Mouse (Mus musculus) Patski (cell line): ENCODE results near the gene Agpat4. TPM values are rescaled to one million over a fixed set of nuclear protein-coding genes. Genes with fewer than 3 reads are reported as not detected.
A peak's percentile ranks its signal among the peaks of the same experiment; 100 is the strongest.

Experiments
- ATAC-seq: fragments of 100-300 bp; one replicate; pipeline ENCODE4 v1.8.0; 2021
- CTCF ChIA-PET: fragments of 350-600 bp; sonication (Branson Sonifier 250); formaldehyde crosslinking; loops from one replicate; lab custom pipeline; 2022; ENCODE audit warnings: inconsistent platforms; lab: Charles Lee
- POLR2A ChIA-PET: fragments of 350-600 bp; sonication (Branson Sonifier 250); formaldehyde crosslinking; loops from one replicate; lab custom pipeline; 2022; ENCODE audit warnings: antibody characterized with exemption, inconsistent platforms; lab: Charles Lee
- DNase-seq: peaks from one replicate; pipeline ENCODE4 v3.0.0-alpha.2; 2011; ENCODE audit warnings: low read depth, low spot score
- H3K27me3 ChIP-seq: fragments of 371-371 bp; one replicate; pipeline ENCODE4 v1.5.1; 2021
- CTCF ChIP-seq: fragments of 100-300 bp; IDR thresholded peaks from one replicate; pipeline ENCODE4 v1.5.1; 2021
- in situ Hi-C: fragments of 300-500 bp; cut with MboI; formaldehyde crosslinking; loops from 3 replicates; pipeline ENCODE4 v1.11.1; 2018; ENCODE audit warnings: low pct_unique_long_range_greater_than_20kb, mixed read lengths
- polyA plus RNA-seq: library from polyadenylated mRNA; unstranded; gene quantifications from one replicate; pipeline ENCODE4 v1.2.3, GENCODE M21; 2021

Agpat4 gene
- polyA plus RNA-seq, 1 experiment from 2014 or later, result 44.2 TPM

- ChIA-PET POLR2A (interaction anchor here (1.3 kb wide), 1 partner anchor 34 kb away, joined by 8 read pairs; no protein-coding TSS in a partner anchor), CTCF (interaction anchor here (1.0 to 3.2 kb wide), 4 partner anchors 9 to 140 kb away, joined by 3 to 9 read pairs (median 4); no protein-coding TSS in a partner anchor)
- TF ChIP-seq CTCF, result no peak
- H3K27me3 ChIP-seq, result no peaks in the 10 kb centered on the region
- ATAC-seq, result peak; percentile 58
- DNase-seq, result no peak
- in situ Hi-C loops, result no loop called here
Observed at GRCm38 (mm10) chr17:12231087-12231486, 112.6 kb downstream of the Agpat4 start.

- DNase-seq, result no peak
- CTCF ChIA-PET, result interaction anchor here (0.9 to 3.2 kb wide), 4 partner anchors 8 to 137 kb away, joined by 3 to 9 read pairs (median 4); no protein-coding TSS in a partner anchor
- no peak for TF ChIP-seq CTCF
- no peaks in the 10 kb centered on the region for H3K27me3 ChIP-seq
- ATAC-seq, result no peak
- POLR2A ChIA-PET, result interaction anchor here (1.3 kb wide), 1 partner anchor 33 kb away, joined by 8 read pairs; no protein-coding TSS in a partner anchor
- in situ Hi-C loops, result no loop called here
Observed at GRCm38 (mm10) chr17:12232724-12233123, 114.2 kb downstream of the Agpat4 start.

- H3K27me3 ChIP-seq, result no peaks in the 10 kb centered on the region
- ATAC-seq, result no peak
- ChIA-PET CTCF (interaction anchor here (1.3 to 3.8 kb wide), 2 partner anchors 9 to 15 kb away, joined by 3 to 9 read pairs; no protein-coding TSS in a partner anchor), POLR2A (no interaction called here)
- no peak for TF ChIP-seq CTCF
- in situ Hi-C loops, result no loop called here
- no peak for DNase-seq
Observed at GRCm38 (mm10) chr17:12240701-12241100, 122.2 kb downstream of the Agpat4 start.

GRCm38 (mm10) chr17:12249783-12250504 lies 131.4 kb downstream of the Agpat4 start:
- ATAC-seq (no peak), DNase-seq (no peak)
- POLR2A ChIA-PET, result no interaction called here

GRCm38 (mm10) chr17:12250581-12250980 lies 132.1 kb downstream of the Agpat4 start:
- ChIA-PET POLR2A (no interaction called here), CTCF (interaction anchor here (1.3 kb wide), 1 partner anchor 121 kb away, joined by 3 read pairs; no protein-coding TSS in a partner anchor)
- in situ Hi-C loops, result no loop called here
- DNase-seq (no peak), ATAC-seq (no peak)
- no peak for TF ChIP-seq CTCF
- no peaks in the 10 kb centered on the region for H3K27me3 ChIP-seq

More at GRCm38 (mm10) chr17:12249783-12250504, 131.4 kb downstream of the Agpat4 start:
- in situ Hi-C loops, result no loop called here
- CTCF ChIA-PET, result interaction anchor here (1.8 kb wide), 1 partner anchor 15 kb away, joined by 6 read pairs; no protein-coding TSS in a partner anchor
- no peak for TF ChIP-seq CTCF
- no peaks in the 10 kb centered on the region for H3K27me3 ChIP-seq

GRCm38 (mm10) chr17:12256142-12256541 lies 137.6 kb downstream of the Agpat4 start:
- DNase-seq, result no peak
- ChIA-PET POLR2A (no interaction called here), CTCF (no interaction called here)
- TF ChIP-seq CTCF, result no peak
- no peak for ATAC-seq
- H3K27me3 ChIP-seq, result no peaks in the 10 kb centered on the region
- in situ Hi-C loops, result no loop called here

GRCm38 (mm10) chr17:12258517-12258916 lies 140.0 kb downstream of the Agpat4 start:
- POLR2A ChIA-PET, result no interaction called here
- in situ Hi-C loops, result no loop called here
- DNase-seq, result no peak
- TF ChIP-seq CTCF, result no peak
- ATAC-seq, result no peak
- CTCF ChIA-PET, result interaction anchor here (0.8 to 1.3 kb wide), 2 partner anchors 8 to 113 kb away, joined by 3 to 5 read pairs; no protein-coding TSS in a partner anchor
- no peaks in the 10 kb centered on the region for H3K27me3 ChIP-seq

GRCm38 (mm10) chr17:12259957-12260356 lies 141.5 kb downstream of the Agpat4 start:
- no peak for DNase-seq
- TF ChIP-seq CTCF, result no peak
- H3K27me3 ChIP-seq, result no peaks in the 10 kb centered on the region
- in situ Hi-C loops, result no loop called here
- ATAC-seq, result no peak
- CTCF ChIA-PET, result interaction anchor here (0.7 to 1.2 kb wide), 3 partner anchors 11 to 112 kb away, joined by 3 read pairs; no protein-coding TSS in a partner anchor
- POLR2A ChIA-PET, result interaction anchor here (1.0 kb wide), 1 partner anchor 108 kb away, joined by 4 read pairs; no protein-coding TSS in a partner anchor

GRCm38 (mm10) chr17:12261376-12261775 lies 142.9 kb downstream of the Agpat4 start:
- no peaks in the 10 kb centered on the region for H3K27me3 ChIP-seq
- ChIA-PET POLR2A (interaction anchor here (1.1 kb wide), 1 partner anchor 27 kb away, joined by 3 read pairs; no protein-coding TSS in a partner anchor), CTCF (no interaction called here)
- no peak for ATAC-seq
- in situ Hi-C loops, result no loop called here
- no peak for DNase-seq
- no peak for TF ChIP-seq CTCF

- ChIA-PET CTCF (interaction anchor here (1.2 to 2.1 kb wide), 2 partner anchors 106 to 110 kb away, joined by 3 to 9 read pairs; no protein-coding TSS in a partner anchor), POLR2A (no interaction called here)
- ATAC-seq (no peak), DNase-seq (no peak)
- H3K27me3 ChIP-seq, result no peaks in the 10 kb centered on the region
- in situ Hi-C loops, result no loop called here
- TF ChIP-seq CTCF, result no peak
Observed at GRCm38 (mm10) chr17:12261887-12262286, 143.4 kb downstream of the Agpat4 start.
